Mouse (Mus musculus): ENCODE results near the gene Rai14.

- TF ChIP-seq CTCF (IDR thresholded peaks at IDR 0.05; ENCODE audit: borderline replicate concordance, extremely low read depth, insufficient read depth, insufficient read length) (no peak), POLR2A (IDR thresholded peaks at IDR 0.05; ENCODE audit: borderline replicate concordance, extremely low read depth, insufficient read depth, insufficient read length, poor library complexity, severe bottlenecking) (no peak)
Measured at GRCm38 (mm10) chr15:10633381-10633780, 81.0 kb downstream of the Rai14 start.
